Mouse (Mus musculus) lung, postnatal 0 days (tissue): ENCODE measurements around the gene Nrxn1. TPM values are rescaled to one million over a fixed set of nuclear protein-coding genes. Genes with fewer than 3 reads are reported as not detected.

Experiments
- ATAC-seq: fragments of 200-750 bp; cut with Nextera tagmentation; 2 replicates; pipeline ENCODE4 v1.8.0; 2017; ENCODE audit warnings: moderate library complexity
- DNase-seq: peaks from one replicate; pipeline ENCODE4 v3.0.0-alpha.2; 2016; ENCODE audit warnings: low spot score
- H3K27ac ChIP-seq: fragments of 300-500 bp; sonication (generic); 2 replicates; pipeline ENCODE4 v1.5.1; 2014; ENCODE audit warnings: antibody characterized with exemption, mild to moderate bottlenecking, low read length, mixed read lengths
- H3K27me3 ChIP-seq: fragments of 300-500 bp; sonication (generic); replicated peaks from 2 replicates; pipeline ENCODE4 v1.6.1; 2014; ENCODE audit warnings: low read length, mixed read lengths; ENCODE audit not compliant: insufficient read depth
- H3K36me3 ChIP-seq: fragments of 300-500 bp; sonication (generic); 2 replicates; pipeline ENCODE4 v1.6.1; 2014; ENCODE audit warnings: low read length, mixed read lengths; ENCODE audit not compliant: insufficient read depth
- H3K4me1 ChIP-seq: fragments of 300-500 bp; sonication (generic); 2 replicates; pipeline ENCODE4 v1.6.1; 2014; ENCODE audit warnings: antibody characterized with exemption, low read depth, low read length, mixed read lengths; ENCODE audit not compliant: insufficient read depth
- H3K4me2 ChIP-seq: fragments of 300-500 bp; sonication (generic); replicated peaks from 2 replicates; pipeline ENCODE4 v1.6.1; 2014; ENCODE audit warnings: low read depth, mild to moderate bottlenecking, low read length, moderate library complexity, mixed read lengths
- H3K4me3 ChIP-seq: fragments of 300-500 bp; sonication (generic); 2 replicates; pipeline ENCODE4 v1.5.1; 2014; ENCODE audit warnings: low read depth, low read length
- H3K9ac ChIP-seq: fragments of 300-500 bp; sonication (generic); replicated peaks from 2 replicates; pipeline ENCODE4 v1.6.1; 2014; ENCODE audit warnings: low read depth, mild to moderate bottlenecking
- H3K9me3 ChIP-seq: fragments of 300-500 bp; sonication (generic); 2 replicates; pipeline ENCODE4 v1.6.1; 2016; ENCODE audit warnings: low read length, mixed read lengths
- CTCF ChIP-seq: IDR thresholded peaks from 2 replicates; pipeline ENCODE4 v1.5.1; 2016; ENCODE audit warnings: antibody characterized with exemption, mild to moderate bottlenecking
- EP300 ChIP-seq: IDR thresholded peaks from 2 replicates; pipeline ENCODE4 v1.6.1; 2016; ENCODE audit warnings: antibody characterized with exemption, mild to moderate bottlenecking, control low read depth
- WGBS: fragments of 180-500 bp; shearing (Covaris S2); extraction: QIAGEN DNeasy Blood & Tissue Kit; methylation state at CpG from one replicate; pipeline ENCODE4 v1.1.7; 2014; 5-methylcytosine and 5-hydroxymethylcytosine counted together
- polyA plus RNA-seq: library from polyadenylated mRNA; unstranded; fragments of >200 nt; fragmentation: Nextera tagmentation; extraction: Ambion mirVana; gene quantifications from 2 replicates; pipeline ENCODE4 v1.2.1, GENCODE M21; 2015

Gene Nrxn1
- polyA plus RNA-seq, 1 experiment from 2014 or later, result 1.3 TPM

DNA sequence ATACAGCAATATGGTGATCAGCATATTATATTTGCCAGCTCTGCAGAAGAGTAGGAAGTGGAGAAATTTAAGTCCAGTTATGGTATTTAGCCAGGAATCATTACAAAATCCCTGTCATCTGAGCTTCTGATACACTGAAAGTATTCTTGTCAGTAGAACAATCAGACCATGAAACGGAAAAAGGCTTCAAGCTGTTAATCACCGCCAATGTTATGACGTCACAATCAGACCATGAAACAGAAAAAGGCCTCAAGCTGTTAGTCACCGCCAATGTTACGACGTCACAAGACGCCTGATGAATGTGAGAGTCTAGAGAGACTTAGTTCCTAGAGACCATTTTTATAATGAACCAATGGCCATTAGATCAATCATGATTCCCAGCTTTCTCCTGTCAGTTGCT lies 59.4 kb downstream of the Nrxn1 start:
- Histone ChIP-seq H3K4me3 (no peak overlapping the region), H3K9me3 (no peaks in the 10 kb centered on the region), H3K4me2 (no peak overlapping the region), H3K27ac (no peak overlapping the region), H3K9ac (no peak overlapping the region), H3K4me1 (no peaks in the 10 kb centered on the region), H3K27me3 (no peaks in the 10 kb centered on the region), H3K36me3 (no peaks in the 10 kb centered on the region)
- no peak for TF ChIP-seq CTCF
- no peak for TF ChIP-seq EP300
- 72% methylated on average over 7 of the region's 7 CpGs for WGBS
- ATAC-seq, result no peak
- DNase-seq, result peak; percentile 33

DNA sequence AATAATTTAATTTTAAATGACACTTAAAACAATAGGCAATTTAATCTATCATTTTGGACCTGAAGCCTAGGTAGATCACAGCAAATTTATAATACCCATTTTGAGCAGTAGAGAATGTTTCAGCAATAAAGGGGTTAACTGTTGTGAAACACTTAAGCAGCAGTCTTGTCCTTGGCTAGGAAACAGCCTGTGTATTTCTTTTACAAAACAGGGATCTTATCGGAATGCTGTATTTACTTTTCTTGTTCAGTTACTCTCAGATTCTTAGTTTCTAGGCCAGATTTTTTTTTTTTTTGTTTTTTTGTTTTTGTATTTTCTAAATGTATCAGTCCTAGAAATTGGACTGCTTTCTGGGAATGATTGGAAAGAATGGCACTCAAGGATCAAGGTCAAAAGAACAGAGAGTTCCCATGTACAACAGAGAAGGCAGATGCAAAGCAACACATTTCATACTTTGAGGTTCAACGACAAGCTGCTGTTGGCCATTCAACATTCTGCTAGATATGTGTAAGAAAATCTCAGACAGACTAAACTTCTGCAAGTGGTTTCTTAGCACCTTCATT lies 67.7 kb downstream of the Nrxn1 start:
- H3K4me3 ChIP-seq, result no peak overlapping the region
- DNase-seq (peak; percentile 79), ATAC-seq (peak; percentile 80)
- H3K27ac ChIP-seq, result no peak overlapping the region
- H3K36me3 ChIP-seq, result no peaks in the 10 kb centered on the region
- no peaks in the 10 kb centered on the region for H3K27me3 ChIP-seq
- no peak overlapping the region for H3K4me2 ChIP-seq
- no peak overlapping the region for H3K9ac ChIP-seq
- no peaks in the 10 kb centered on the region for H3K4me1 ChIP-seq
- H3K9me3 ChIP-seq, result no peaks in the 10 kb centered on the region
- 42% methylated on average over 2 of the region's 2 CpGs for WGBS
- peak; percentile 94 for TF ChIP-seq EP300
- TF ChIP-seq CTCF, result no peak

DNA sequence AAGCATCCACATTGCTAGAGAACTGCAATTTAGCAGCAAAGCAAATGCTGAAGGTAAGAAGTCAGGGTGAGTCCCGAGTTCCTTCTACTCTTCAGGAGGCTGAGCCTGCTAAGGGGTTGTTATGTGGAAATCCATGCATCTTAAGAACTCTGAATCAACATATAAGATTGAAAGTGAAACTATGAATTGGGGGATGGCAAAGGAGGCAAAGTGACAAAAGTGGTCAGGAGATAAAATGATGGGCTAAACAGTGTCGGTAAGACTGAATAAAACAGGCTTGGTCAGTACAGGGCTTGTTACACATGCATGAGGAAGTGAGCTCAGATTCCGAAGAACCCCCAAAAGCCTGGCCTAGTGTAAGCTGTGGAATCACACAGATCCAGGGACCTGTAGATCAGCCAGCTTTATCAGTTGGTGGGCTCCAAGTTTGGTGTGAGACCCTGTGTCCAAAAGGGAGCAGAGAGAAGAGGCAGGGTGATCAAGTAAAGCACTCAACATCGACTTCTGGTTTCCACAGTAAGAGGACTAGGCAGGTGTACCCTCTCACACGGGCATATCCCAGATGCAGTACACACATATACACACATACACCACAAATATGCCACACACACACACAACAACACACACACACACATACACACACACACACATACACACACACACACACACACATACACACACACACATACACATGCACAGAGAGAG lies 85.3 kb downstream of the Nrxn1 start:
- Histone ChIP-seq H3K9me3 (no peaks in the 10 kb centered on the region), H3K27ac (no peak overlapping the region), H3K36me3 (no peaks in the 10 kb centered on the region), H3K4me1 (no peaks in the 10 kb centered on the region), H3K4me2 (no peak overlapping the region), H3K9ac (no peak overlapping the region), H3K4me3 (no peak overlapping the region), H3K27me3 (no peaks in the 10 kb centered on the region)
- DNase-seq (no peak), ATAC-seq (no peak)
- 70% methylated on average over 5 of the region's 5 CpGs for WGBS
- TF ChIP-seq EP300 (no peak), CTCF (no peak)

DNA sequence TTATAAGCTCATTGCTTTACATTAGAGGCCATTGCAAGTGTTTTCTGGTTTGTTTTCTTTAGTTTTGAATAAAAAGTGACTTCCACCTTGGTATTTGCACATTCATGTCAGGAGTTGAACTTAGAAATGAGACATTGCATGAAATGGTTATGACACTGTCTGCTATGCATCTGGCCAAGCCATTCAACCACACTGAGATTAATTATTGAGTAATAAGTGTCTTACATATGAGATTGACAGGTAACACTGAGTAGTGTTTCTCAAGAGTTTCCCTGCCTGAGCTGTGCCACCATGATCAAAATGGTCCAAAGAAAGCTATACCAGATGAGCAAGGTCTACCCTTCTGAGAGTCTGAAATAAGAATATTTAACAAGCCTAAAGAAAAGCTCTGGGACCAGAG lies 92.5 kb downstream of the Nrxn1 start:
- TF ChIP-seq CTCF (no peak), EP300 (no peak)
- ATAC-seq (no peak), DNase-seq (no peak)
- Histone ChIP-seq H3K4me2 (no peak overlapping the region), H3K9me3 (no peaks in the 10 kb centered on the region), H3K27ac (no peak overlapping the region), H3K9ac (no peak overlapping the region), H3K4me3 (no peak overlapping the region), H3K27me3 (no peaks in the 10 kb centered on the region), H3K36me3 (no peaks in the 10 kb centered on the region), H3K4me1 (no peaks in the 10 kb centered on the region)

DNA sequence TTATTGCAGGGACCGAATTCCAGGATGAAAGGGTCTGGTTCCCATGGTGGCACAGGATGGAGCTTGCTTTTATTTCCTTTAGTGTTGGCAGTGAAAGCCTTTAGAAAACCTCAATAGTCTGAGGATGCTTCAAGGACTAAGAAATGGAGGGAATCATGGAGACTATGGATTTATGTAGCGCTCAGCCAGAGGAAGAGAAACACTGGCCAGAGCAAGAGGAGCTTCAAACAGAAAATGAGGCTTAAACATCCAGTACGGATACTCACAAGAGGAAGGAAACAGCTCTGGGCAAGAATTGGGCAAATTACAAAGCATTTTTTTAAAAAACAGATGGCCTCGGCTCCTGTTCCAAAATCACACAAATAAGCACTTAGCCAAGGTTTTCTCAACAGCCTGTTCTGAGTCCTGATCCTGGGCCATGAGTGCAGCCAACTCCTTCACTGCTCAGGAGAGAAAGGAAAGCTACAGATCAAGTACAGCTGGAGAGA lies 93.2 kb downstream of the Nrxn1 start:
- WGBS, result 61% methylated on average over 4 of the region's 4 CpGs
- Histone ChIP-seq H3K9ac (no peak overlapping the region), H3K9me3 (no peaks in the 10 kb centered on the region), H3K36me3 (no peaks in the 10 kb centered on the region), H3K27me3 (no peaks in the 10 kb centered on the region), H3K4me1 (no peaks in the 10 kb centered on the region), H3K27ac (no peak overlapping the region), H3K4me3 (no peak overlapping the region), H3K4me2 (no peak overlapping the region)
- DNase-seq (no peak), ATAC-seq (no peak)
- TF ChIP-seq EP300 (no peak), CTCF (no peak)

DNA sequence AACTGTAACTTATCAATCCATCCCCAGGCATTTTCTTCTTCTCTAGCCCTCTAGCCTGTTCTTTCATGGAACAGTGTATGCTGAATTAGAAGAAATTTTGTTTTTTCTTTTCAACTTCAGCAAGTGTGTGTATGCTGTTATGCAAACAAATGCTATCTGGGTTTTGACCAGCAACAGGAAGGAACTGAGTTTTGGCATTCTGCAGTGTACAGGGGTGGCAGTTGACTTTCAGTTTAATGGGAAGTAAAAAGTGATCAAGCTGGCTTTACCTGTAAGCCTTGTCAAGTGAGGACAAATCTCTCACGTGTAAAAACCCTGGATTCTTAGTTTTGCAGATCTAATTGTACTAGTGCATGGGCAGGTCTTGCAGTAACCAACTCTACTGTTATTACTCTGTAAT lies 95.2 kb downstream of the Nrxn1 start:
- H3K36me3 ChIP-seq, result no peaks in the 10 kb centered on the region
- DNase-seq (no peak), ATAC-seq (no peak)
- no peaks in the 10 kb centered on the region for H3K4me1 ChIP-seq
- no peaks in the 10 kb centered on the region for H3K27me3 ChIP-seq
- H3K9ac ChIP-seq, result no peak overlapping the region
- TF ChIP-seq CTCF, result no peak
- no peak for TF ChIP-seq EP300
- WGBS, result 51% methylated on average over 1 of the region's 1 CpGs
- H3K9me3 ChIP-seq, result no peaks in the 10 kb centered on the region
- H3K27ac ChIP-seq, result no peak overlapping the region
- H3K4me2 ChIP-seq, result no peak overlapping the region
- H3K4me3 ChIP-seq, result no peak overlapping the region
